Mouse (Mus musculus) spleen, postnatal 4 days (tissue): ENCODE results near the gene Cnn2.

ENCODE experiments used
- DNase-seq, 2 experiments: peaks; one replicate each; pipeline ENCODE4 v3.0.0; 2022; ENCODE audit warnings: low spot score in 2 of 2

The Cnn2 gene

DNA sequence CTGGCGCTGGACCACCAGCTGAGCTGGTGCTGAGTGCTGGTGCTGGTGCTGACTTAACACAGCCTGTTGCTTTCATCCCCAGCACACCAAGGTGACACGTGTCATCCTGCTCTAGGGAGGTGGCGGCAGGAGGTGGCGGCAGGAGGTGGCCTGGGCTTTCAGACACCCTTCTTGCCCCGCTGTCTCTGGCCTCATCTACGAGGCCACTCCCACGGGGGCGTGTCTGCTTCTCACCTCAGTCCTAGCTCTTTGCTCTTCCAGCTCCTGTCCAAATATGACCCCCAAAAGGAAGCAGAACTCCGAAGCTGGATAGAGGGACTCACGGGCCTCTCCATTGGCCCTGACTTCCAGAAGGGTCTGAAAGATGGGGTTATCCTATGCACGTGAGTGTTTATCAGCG, 2.7 kb downstream of the Cnn2 start:
- no peak for DNase-seq

DNA sequence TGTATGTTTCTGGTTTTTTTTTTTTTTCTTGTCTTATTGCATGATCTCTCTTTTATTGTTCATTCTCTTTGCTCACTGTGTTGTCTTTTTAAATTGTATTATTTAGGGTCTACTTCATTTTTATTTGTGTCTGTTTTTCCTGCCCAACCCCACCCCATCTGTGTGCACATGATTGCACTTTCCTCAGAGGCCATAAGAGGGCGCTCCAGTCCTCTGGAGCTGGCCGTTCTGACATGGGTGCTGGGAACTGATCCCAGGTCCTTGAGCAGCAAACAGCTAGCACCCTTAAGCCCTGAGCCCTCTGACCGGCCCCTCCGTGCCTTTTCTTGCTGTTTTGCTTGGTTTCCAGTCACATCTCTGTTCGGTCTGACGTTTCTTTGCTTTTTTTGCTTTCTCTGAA, 3.2 kb downstream of the Cnn2 start:
- DNase-seq = no peak

DNA sequence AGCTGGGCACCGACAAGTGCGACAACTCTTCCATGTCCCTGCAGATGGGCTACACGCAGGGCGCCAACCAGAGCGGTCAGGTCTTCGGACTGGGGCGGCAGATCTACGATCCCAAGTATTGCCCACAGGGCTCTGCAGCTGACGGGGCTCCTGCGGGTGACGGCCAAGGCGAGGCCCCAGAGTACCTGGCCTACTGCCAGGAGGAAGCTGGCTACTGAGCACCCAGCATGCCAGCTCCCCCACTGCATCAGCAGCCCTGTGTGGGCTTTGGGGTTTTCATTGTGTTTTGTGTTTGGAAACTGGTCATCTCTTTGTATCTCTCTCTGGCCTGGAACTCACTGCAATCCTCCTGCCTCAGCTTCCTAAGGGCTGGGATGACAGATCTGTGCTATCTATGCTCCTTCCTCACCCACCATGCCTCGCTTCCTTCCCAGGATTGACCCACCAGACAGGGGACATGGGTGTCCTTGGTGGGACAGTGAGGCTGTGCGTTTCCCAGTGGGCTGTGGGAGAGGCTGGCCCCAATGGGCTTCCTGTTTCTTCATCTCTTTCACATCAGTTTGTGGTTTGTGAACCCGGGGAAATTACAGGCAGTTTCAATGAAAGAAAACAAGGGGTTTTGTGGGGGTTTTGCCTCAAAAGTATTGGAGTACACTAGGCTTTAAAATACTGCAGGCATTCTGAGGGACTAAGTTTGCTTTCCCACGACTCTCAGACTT, 6.2 kb downstream of the Cnn2 start:
- peak; percentile 71 to 85 for DNase-seq

DNA sequence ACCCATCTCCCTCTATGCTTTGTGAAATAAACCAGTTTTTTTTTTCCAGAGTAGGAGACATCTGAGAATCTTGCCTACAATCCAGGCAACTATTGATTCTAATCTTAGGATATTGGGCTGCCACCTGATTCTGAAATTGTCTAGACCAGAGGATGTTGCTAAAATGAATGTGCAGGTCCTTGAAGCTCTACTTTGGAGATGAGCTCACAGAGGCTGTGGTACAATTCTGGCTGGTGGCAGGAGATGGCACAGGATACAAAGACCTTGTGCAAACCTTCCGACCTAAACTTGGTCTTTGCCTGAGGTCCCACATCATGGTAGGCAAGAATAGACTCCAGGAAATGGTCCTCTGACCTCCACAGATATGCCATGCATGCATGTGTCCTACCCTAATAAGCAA, 7.3 kb downstream of the Cnn2 start:
- no peak for DNase-seq

DNA sequence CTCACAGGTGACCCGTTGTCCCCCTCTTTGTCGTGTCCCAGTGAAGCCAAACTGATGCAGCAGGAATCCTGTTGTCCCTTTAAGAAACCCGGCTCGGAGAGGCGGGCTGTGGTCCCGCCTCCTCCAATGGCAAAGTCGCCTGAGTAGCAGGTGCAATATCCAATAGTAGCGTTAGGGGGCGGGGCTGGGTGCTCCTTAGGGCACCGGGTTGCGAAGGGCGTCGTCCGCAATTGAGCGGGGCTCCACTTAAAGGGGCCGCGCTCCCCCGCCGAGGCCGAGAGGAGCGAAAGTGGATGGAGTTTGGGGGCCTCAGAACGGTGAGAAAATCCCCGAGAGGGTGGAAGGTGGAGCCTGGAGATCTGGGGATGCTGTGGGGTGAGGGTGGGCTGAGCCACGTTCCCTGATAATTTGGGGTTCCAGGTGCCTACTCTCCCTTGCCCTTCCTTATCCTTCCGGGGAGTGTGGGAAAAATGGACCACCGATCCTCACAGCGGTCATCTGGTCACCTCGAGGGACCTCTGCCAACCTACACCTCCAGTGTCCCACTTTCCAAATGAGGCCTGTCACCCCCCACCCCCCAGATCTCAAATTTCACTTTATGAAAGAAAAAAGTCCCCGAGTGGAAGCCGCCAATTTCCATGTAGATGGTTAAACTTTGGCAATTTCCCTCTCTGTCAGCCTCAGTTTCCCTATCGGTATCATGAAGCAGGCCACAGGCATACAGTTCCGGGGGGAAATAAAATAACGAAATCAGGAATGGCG, 8.1 kb downstream of the Cnn2 start, which contains the start of gene Abca7:
Abca7 (plus strand) TSS at position 223 of the 762 bp plus-strand sequence.
- DNase-seq = peak; percentile 99 to 100

DNA sequence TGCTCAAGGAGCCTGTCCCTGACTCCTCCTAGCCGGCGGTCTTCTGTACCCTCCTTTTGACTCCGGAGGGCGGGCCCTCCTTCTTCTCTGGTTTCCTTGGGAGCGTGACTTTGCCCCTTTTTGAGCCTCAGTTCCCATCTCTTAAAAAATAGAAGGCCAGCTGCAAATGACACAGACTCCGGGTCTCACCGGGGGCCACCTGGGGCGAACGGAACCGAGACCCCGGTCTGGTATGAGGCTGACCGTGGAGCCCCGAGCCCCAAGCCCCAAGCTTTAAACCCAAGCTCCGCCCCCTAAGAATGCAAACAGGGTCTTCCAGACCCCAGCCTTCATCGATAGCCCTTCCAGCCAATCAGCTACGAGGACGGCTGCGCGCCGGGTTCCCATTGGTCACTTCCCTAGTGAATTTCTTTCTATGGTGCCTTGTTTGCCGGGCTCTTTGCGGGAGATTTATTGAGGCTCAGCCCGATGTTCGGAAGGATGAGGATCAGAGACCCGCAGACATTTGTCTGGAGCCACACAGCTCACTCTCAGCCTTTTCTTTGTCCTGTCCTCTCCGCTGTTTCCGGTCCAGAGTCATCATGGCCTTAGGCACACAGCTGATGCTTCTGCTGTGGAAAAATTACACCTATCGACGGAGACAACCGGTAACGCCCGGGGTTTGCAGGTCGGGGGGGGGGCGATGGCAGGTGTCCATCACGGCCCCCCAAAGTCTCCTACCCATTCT, 8.8 kb downstream of the Cnn2 start:
- peak; percentile 79 to 88 for DNase-seq

DNA sequence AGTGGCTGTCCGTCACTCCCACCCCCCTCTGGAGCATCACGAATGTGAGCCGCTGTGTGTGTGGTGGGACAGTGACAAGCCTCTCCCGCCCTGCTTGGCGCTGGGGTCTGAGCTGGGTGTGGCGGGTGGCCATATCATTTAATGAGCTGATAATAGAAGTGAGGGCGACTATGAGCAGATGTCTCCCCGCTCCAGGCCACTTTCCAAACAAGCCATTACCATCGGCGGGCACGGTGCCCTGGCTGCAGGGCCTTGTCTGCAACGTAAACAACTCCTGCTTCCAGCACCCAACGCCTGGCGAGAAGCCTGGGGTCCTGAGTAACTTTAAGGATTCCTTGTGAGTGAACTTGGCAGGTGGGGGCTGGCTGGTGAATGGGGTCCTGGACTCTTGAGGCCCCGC, 9.4 kb downstream of the Cnn2 start:
- no peak for DNase-seq

DNA sequence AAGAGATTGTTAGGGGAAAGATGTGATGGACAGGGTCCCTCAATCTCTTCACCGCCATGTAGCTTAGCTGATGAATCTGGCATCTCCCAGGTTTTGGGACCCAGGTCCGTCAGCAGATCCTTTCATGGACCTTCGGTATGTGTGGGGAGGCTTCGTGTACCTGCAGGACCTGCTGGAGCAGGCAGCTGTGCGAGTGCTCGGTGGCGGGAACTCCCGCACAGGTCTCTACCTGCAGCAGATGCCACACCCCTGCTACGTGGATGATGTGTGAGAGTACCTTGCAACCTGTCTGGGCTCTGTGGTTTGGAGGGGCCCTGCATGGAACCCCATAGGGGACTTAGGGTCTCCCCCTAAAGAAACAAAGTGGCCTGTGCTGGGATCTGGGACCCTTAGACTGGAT, 13.6 kb downstream of the Cnn2 start:
- DNase-seq = no peak

DNA sequence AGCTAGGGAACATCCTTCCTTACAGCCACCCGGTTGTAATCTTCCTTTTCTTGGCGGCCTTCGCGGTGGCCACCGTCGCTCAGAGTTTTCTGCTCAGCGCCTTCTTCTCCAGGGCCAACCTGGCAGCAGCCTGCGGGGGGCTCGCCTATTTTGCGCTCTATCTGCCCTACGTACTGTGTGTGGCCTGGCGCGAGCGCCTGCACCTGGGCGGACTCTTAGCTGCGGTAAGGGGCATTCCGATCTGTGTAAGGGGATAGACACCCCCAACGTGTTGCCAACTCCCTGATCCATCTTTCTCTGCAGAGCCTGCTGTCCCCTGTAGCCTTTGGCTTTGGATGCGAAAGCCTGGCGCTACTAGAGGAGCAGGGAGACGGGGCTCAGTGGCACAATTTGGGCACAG, 14.4 kb downstream of the Cnn2 start:
- no peak for DNase-seq

DNA sequence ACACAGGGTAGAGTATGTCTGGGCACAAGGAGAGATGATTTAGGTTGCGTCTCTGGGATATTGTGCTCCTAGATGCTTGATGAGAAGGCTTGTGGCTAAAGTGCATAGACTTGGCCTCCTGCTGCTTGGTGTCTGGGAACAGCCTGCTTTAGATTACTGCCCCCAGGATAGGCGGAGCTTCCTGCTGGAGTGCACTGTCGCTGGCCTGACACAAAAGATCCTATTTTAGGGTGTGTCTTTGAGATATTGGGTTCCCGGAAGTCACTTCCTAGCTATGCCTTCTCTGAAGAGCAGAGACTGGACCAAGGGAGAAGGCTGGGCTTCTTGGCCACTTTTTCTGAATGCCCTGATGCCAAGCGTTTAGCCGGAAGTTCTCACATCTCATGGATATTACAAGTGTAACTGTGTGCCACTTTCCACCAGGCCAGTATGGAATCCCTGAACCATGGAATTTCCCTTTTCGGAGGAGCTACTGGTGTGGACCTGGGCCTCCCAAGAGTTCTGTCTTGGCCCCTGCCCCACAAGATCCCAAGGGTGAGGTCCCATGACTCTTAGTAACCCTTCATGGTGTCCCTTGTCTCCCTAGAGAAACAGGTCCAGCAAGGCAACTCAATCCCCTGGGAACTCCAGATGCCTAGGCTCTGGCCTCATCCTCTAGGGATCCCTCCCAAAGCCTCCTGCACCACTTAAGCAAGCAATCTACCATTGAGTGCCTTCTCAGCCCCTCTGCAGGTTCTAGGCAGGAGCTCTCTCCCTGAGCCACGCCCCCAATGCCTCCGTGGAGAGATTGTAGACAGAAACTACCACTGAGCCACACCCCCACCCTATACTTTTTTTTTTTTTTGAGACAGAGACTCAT, 15.2 kb downstream of the Cnn2 start:
- no peak for DNase-seq

DNA sequence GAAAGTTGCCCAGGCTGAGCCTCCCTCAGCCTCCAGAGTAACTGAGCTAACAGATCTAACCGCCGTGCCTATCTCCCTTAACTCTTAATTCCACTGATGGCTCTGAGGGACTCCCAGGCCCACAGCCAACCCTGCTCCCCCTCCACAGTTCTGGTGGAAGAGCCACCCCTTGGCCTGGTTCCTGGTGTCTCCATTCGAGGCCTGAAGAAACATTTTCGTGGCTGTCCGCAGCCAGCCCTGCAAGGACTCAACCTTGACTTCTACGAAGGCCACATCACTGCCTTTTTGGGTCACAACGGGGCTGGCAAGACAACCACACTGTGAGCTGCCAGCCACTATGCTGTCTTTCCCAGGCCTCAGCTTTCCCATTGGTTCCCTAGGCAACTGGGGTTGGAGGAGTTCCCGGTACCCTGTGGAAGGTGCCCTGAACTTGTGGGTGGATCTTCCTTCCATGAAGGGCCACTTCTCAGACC, 15.9 kb downstream of the Cnn2 start:
- DNase-seq = no peak

DNA sequence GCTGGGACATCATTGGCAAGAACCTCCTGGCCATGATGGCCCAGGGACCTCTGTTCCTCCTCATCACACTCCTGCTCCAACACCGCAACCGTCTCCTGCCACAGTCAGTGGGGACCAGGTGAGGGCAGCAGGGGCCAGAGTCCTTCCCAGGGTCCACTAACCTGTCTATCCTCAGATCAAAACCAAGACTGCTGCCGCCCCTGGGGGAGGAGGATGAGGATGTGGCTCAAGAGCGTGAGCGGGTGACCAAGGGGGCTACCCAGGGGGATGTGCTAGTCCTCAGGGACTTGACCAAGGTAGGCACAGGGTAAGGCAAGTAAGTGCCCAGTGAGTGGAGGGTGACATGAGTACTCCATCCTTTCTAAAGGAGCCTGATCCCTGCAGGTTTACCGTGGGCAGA, 23.4 kb downstream of the Cnn2 start:
- no peak for DNase-seq

DNA sequence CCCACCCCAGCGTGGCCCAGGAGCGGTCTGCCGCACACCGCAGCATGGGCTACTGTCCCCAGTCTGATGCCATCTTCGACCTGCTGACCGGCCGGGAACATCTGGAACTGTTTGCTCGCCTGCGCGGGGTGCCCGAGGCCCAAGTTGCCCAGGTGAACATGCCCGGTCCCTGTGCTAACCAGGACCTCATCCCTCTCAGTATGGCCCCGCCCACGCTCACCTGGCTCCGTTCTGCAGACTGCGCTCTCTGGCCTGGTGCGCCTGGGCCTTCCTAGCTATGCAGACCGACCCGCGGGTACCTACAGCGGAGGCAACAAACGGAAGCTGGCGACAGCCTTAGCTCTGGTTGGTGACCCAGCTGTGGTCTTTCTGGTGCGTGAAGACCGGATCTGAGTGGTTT, 25.2 kb downstream of the Cnn2 start:
- no peak for DNase-seq

DNA sequence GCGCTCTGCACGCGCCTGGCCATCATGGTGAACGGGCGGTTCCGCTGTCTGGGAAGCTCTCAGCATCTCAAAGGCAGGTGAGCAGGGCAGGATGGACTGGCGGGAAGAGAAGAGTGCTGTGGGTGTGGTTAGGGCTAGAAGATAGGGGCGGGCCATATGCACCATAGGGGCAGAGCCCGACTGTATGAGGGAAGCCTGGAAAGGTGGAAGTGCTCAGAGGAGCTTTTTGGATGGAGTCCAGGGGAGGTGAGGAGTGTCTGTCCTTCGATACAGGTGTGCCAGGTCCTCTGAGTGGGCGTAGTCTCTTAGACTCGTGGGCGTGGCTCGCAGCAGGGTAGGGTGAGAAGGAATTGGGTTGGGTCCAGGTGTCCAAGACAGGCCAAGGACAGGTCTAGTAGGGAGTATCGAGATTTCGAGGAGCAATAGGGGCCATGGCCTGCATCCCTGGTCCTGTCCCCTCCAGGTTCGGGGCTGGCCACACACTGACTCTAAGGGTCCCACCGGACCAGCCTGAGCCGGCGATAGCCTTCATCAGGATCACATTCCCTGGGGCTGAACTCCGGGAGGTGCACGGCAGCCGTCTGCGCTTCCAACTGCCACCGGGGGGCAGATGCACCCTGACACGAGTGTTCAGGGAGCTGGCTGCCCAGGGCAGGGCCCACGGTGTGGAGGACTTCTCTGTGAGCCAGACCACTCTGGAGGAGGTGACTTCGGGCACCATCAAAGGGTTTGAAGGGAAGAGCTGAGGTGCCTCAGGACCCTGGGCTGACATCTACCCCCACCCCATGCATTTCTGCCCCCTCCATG, 26.3 kb downstream of the Cnn2 start:
- peak in 1 of 2 experiments; percentile 53 for DNase-seq

DNA sequence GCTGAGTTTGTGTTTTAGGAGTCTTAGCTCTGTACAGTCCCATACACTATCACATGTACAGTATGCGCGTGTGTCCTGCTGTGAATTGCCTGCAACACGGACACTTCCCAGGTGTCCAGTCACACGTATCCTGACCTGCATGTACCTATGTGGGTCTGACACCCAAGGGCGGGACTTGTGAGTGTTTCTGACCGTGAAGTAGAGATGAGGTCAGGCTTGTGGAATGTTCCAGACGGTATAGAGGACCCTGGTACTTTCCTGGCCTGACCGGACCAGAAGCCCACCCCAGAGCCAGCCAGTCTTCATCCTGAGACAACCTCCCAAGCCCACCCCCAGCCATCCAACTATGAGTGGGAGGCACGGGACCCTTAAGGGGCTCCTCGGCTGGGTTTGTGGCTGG, 27.2 kb downstream of the Cnn2 start:
- DNase-seq = no peak

DNA sequence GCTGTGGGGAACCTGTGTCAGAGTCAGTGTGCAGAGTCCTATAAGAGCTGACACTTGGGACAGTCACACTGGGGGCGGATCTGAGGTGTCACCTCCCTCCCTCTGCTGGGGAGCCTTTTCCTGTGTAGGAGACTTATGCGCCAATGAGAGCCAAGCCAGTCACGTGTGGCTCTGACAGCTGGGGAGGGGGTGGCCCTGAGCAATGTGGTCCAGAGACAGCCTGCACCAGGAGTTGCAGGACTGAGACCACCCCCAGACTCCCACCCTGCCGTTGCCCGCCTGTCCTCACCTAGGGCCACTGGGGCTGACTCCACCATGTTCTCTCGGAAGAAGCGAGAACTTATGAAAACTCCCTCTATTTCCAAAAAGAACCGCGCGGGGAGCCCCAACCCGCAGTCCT, 28.1 kb downstream of the Cnn2 start, which contains the start of gene Arhgap45:
Arhgap45 (plus strand) TSS at position 143 of the 400 bp plus-strand sequence.
- peak; percentile 82 to 87 for DNase-seq

DNA sequence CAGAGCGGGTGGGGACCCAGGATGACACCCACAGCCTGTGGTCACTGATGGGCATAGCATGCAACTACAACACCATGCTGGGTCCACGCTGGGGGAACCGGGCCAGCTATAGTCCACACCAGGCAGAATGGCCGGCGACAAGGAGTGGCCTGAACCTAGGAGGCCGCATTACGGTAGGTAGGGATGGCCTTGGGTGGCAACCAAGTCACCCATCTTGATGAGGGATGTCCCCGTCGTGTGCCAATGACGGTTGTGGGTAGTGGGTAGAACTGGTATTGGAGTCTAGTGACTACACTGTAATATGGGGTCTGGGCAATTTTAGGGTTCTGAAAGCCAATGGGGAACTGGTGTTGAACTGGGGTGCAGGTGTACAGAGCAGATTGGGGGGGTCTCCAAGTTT, 28.5 kb downstream of the Cnn2 start:
- DNase-seq = no peak

DNA sequence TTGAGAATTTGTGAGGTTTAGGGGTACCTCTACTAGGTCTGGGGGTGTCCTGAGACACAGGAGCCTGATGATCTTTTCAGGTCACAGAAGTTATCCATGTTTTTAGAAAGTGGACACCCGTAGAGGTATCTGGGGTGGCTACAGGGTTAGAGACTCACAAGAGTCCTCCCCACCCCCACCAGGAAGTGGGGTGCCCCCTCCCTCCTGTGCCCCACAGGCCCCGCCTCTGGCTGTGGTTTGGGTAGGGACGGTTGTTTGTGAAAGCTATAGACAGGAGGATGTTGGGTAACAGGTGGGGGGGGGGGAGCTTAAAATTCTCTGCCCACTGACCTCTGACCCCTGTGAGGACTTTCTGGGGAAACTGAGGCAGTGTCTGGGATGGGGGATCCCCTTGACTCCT, 29.0 kb downstream of the Cnn2 start:
- peak; percentile 86 to 90 for DNase-seq

DNA sequence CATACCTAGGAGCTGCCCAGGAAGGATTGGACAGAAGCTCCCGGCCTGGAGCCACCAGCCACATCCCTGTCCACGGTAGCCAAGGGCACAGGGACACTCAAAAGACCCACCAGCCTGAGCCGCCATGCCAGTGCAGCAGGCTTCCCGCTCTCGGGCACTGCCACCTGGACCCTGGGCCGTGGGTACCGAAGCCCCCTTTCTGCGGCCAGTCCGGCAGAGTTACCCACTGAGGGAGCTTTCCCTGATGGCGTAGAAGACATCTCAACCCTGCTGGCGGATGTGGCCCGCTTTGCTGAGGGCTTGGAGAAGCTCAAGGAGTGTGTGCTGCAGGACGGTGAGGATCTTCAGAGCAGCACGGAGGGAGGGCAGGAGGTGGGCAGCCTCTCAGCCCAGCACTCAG, 29.4 kb downstream of the Cnn2 start:
- peak in 1 of 2 experiments; percentile 49 for DNase-seq

DNA sequence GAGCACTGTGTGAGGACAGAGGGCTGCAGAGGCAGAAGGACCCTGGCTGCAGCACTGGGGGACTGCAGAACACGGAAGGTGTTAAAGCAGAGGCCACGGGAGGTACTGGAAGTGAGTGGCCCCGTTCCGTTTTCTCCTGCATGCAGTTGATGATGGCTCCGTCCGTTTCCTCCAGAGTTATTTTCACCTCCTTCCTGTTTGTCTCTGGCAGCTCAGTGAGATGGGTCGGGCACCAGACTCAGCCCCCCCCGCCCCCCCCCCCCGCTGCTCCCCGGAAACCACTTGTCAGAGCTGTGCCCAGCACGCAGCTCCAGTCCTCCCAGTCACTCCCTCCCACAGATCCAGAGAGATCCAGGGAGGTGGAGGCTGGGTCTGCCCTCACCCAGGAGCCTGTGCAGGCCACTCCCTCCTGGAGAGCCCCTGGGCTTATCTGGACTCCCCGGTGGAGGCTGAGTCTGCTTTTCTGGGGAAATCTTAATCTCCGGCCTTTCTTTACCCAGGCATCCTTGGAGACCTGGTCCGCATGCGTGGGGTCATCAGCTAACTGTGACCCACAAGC, 30.4 kb downstream of the Cnn2 start:
- DNase-seq = peak in 1 of 2 experiments; percentile 62
